Mouse (Mus musculus): ENCODE data around the gene Kansl1. TPM values are rescaled to one million over a fixed set of nuclear protein-coding genes. Genes with fewer than 3 reads are reported as not detected.
A peak's percentile ranks its signal among the peaks of the same experiment; 100 is the strongest.

Kansl1 gene
- polyA plus RNA-seq, 1 experiment: 60.1 TPM

- TF ChIP-seq CTCF (IDR thresholded peaks at IDR 0.05; ENCODE audit: extremely low read depth, insufficient read length, insufficient replicate concordance, low read depth, low read length) (no peak), POLR2A (IDR thresholded peaks at IDR 0.05; ENCODE audit: low read depth, low read length) (no peak)
- 43% methylated on average over 6 of the region's 6 CpGs for WGBS
- Histone ChIP-seq H3K36me3 (ENCODE audit: control insufficient read depth, insufficient read depth, low read length) (0 out of 2 replicates have a peak, but pooled peaks cover 3% of the 10 kb centered on the region), H3K4me1 (ENCODE audit: control insufficient read depth, insufficient read depth, insufficient read length, low read length) (peaks cover 9% of the 10 kb centered on the region; the same call in 1 of the 2 replicates), H3K27me3 (ENCODE audit: control insufficient read depth, insufficient read depth, low read length) (no peaks in the 10 kb centered on the region), H3K27ac (ENCODE audit: insufficient read depth, low read depth, low read length) (peak overlapping the region; percentile 44; the same call in 1 of the 2 replicates), H3K4me3 (ENCODE audit: low read depth, low read length) (no peak overlapping the region)
Observed at GRCm38 (mm10) chr11:104393196-104393595, 75.5 kb downstream of the Kansl1 start.

DNA sequence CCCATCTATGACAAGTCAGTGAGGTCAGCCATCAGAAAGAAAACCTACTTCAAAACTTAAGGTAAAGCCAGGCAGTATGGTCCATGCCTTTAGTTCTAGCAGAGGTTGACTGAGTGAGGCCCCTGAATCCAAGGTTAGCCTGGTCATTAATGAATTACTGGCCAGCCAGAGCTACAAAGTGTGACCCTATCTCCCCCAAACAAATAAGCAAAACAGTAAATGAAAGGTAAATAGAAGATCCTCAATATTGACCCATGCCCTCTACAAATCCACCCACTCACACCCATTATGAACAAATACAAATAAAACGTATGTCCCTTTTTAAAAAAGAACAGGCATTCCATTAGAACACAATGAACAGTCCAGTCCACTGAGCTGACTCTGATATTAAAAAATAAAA lies 76.5 kb downstream of the Kansl1 start:
- peaks cover 8% of the 10 kb centered on the region; the same call in 1 of the 2 replicates for H3K4me1 ChIP-seq (ENCODE audit: control insufficient read depth, insufficient read depth, insufficient read length, low read length)
- H3K4me3 ChIP-seq (ENCODE audit: low read depth, low read length): no peak overlapping the region
- H3K27ac ChIP-seq (ENCODE audit: insufficient read depth, low read depth, low read length): peak overlapping the region; percentile 49; the same call in 1 of the 2 replicates
- no peak for TF ChIP-seq POLR2A (IDR thresholded peaks at IDR 0.05; ENCODE audit: low read depth, low read length)
- TF ChIP-seq CTCF (IDR thresholded peaks at IDR 0.05; ENCODE audit: extremely low read depth, insufficient read length, insufficient replicate concordance, low read depth, low read length): no peak
- H3K36me3 ChIP-seq (ENCODE audit: control insufficient read depth, insufficient read depth, low read length): 0 out of 2 replicates have a peak, but pooled peaks cover 3% of the 10 kb centered on the region
- 67% methylated on average over 1 of the region's 1 CpGs for WGBS
- no peaks in the 10 kb centered on the region for H3K27me3 ChIP-seq (ENCODE audit: control insufficient read depth, insufficient read depth, low read length)

DNA sequence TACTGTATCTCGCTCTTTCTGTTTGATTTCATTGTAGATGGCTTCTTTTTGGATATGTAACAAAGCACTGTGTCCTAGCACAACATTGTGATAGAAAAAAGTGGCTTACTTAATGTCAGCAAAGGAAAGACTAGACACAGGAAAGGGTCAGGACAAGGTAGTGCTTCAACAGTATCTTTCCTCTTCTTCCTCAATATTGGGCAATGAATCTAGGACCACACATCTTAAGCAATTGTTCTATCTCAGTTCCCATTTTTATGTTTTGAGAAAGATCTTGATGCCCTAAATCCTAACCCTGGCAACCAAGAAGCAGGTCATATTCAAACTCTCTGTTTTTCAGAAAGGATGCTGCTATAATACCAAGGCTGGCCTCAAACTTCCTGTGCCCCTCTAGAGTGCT lies 81.4 kb downstream of the Kansl1 start:
- no peak overlapping the region for H3K4me3 ChIP-seq (ENCODE audit: low read depth, low read length)
- WGBS: 92% methylated on average over 1 of the region's 1 CpGs
- no peak for TF ChIP-seq CTCF (IDR thresholded peaks at IDR 0.05; ENCODE audit: extremely low read depth, insufficient read length, insufficient replicate concordance, low read depth, low read length)
- TF ChIP-seq POLR2A (IDR thresholded peaks at IDR 0.05; ENCODE audit: low read depth, low read length): no peak
- H3K27ac ChIP-seq (ENCODE audit: insufficient read depth, low read depth, low read length): no peak overlapping the region
- H3K36me3 ChIP-seq (ENCODE audit: control insufficient read depth, insufficient read depth, low read length): no peaks in the 10 kb centered on the region
- peaks cover 2% of the 10 kb centered on the region; the same call in 1 of the 2 replicates for H3K4me1 ChIP-seq (ENCODE audit: control insufficient read depth, insufficient read depth, insufficient read length, low read length)
- no peaks in the 10 kb centered on the region for H3K27me3 ChIP-seq (ENCODE audit: control insufficient read depth, insufficient read depth, low read length)

DNA sequence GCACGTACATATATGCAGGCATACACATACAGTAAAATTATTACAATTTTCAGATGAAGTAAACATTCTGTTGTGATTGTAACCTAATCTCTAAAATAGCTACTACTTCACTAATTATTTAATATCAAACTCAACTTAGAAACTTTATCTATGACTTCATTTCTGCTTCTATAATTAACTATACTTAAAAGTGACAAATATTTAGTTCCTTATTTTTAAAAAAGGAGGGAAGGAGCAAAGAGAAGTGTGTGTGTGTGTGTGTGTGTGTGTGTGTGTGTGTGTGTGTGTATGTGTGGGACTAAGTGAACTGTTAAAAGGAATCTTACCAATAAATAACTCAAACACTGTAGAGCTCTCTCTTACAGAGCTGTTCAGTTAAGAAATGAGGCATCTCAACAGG lies 82.1 kb downstream of the Kansl1 start:
- no peak overlapping the region for H3K27ac ChIP-seq (ENCODE audit: insufficient read depth, low read depth, low read length)
- no peak overlapping the region for H3K4me3 ChIP-seq (ENCODE audit: low read depth, low read length)
- no peaks in the 10 kb centered on the region for H3K36me3 ChIP-seq (ENCODE audit: control insufficient read depth, insufficient read depth, low read length)
- TF ChIP-seq CTCF (IDR thresholded peaks at IDR 0.05; ENCODE audit: extremely low read depth, insufficient read length, insufficient replicate concordance, low read depth, low read length): no peak
- TF ChIP-seq POLR2A (IDR thresholded peaks at IDR 0.05; ENCODE audit: low read depth, low read length): no peak
- no peaks in the 10 kb centered on the region; the same call in 1 of the 2 replicates for H3K4me1 ChIP-seq (ENCODE audit: control insufficient read depth, insufficient read depth, insufficient read length, low read length)
- 95% methylated on average over 1 of the region's 1 CpGs for WGBS
- no peaks in the 10 kb centered on the region for H3K27me3 ChIP-seq (ENCODE audit: control insufficient read depth, insufficient read depth, low read length)

GRCm38 (mm10) chr11:104383167-104383810 lies 85.4 kb downstream of the Kansl1 start:
- no peaks in the 10 kb centered on the region for H3K27me3 ChIP-seq (ENCODE audit: control insufficient read depth, insufficient read depth, low read length)
- TF ChIP-seq CTCF (IDR thresholded peaks at IDR 0.05; ENCODE audit: extremely low read depth, insufficient read length, insufficient replicate concordance, low read depth, low read length) (no peak), POLR2A (IDR thresholded peaks at IDR 0.05; ENCODE audit: low read depth, low read length) (no peak)
- 24% methylated on average over 2 of the region's 2 CpGs for WGBS
- no peaks in the 10 kb centered on the region for H3K36me3 ChIP-seq (ENCODE audit: control insufficient read depth, insufficient read depth, low read length)
- no peak overlapping the region for H3K4me3 ChIP-seq (ENCODE audit: low read depth, low read length)
- H3K4me1 ChIP-seq (ENCODE audit: control insufficient read depth, insufficient read depth, insufficient read length, low read length): no peaks in the 10 kb centered on the region; the same call in 1 of the 2 replicates
- H3K27ac ChIP-seq (ENCODE audit: insufficient read depth, low read depth, low read length): peak overlapping the region; percentile 30; the same call in 1 of the 2 replicates

GRCm38 (mm10) chr11:104381887-104382286 lies 86.8 kb downstream of the Kansl1 start:
- no peaks in the 10 kb centered on the region for H3K36me3 ChIP-seq (ENCODE audit: control insufficient read depth, insufficient read depth, low read length)
- H3K27me3 ChIP-seq (ENCODE audit: control insufficient read depth, insufficient read depth, low read length): no peaks in the 10 kb centered on the region
- 74% methylated on average over 4 of the region's 4 CpGs for WGBS
- H3K27ac ChIP-seq (ENCODE audit: insufficient read depth, low read depth, low read length): no peak overlapping the region
- no peak overlapping the region for H3K4me3 ChIP-seq (ENCODE audit: low read depth, low read length)
- no peaks in the 10 kb centered on the region; the same call in 1 of the 2 replicates for H3K4me1 ChIP-seq (ENCODE audit: control insufficient read depth, insufficient read depth, insufficient read length, low read length)
- no peak for TF ChIP-seq POLR2A (IDR thresholded peaks at IDR 0.05; ENCODE audit: low read depth, low read length)
- TF ChIP-seq CTCF (IDR thresholded peaks at IDR 0.05; ENCODE audit: extremely low read depth, insufficient read length, insufficient replicate concordance, low read depth, low read length): no peak

DNA sequence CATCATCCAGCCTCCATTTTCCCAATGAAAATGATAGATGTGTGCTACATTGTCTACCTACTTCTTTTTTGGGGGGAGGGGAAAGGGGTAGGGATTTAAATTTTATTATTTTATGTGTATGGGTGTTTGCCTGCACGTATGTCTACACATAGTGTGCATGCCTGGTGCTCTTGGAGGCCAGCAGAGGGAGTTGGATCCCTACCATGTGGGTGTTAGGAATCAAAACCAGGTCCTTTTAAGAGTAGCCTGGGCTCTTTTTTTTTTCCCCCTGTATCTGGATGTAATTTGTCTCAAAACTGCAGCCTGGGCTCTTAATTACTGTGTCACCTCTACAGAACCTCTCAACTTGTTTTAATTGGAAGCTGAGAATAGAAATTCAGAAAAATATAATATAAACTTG lies 89.0 kb downstream of the Kansl1 start:
- Histone ChIP-seq H3K27me3 (ENCODE audit: control insufficient read depth, insufficient read depth, low read length) (no peaks in the 10 kb centered on the region), H3K36me3 (ENCODE audit: control insufficient read depth, insufficient read depth, low read length) (peaks cover 3% of the 10 kb centered on the region; the same call in 1 of the 2 replicates), H3K4me3 (ENCODE audit: low read depth, low read length) (no peak overlapping the region), H3K27ac (ENCODE audit: insufficient read depth, low read depth, low read length) (no peak overlapping the region), H3K4me1 (ENCODE audit: control insufficient read depth, insufficient read depth, insufficient read length, low read length) (no peaks in the 10 kb centered on the region; the same call in 1 of the 2 replicates)
- TF ChIP-seq POLR2A (IDR thresholded peaks at IDR 0.05; ENCODE audit: low read depth, low read length) (no peak), CTCF (IDR thresholded peaks at IDR 0.05; ENCODE audit: extremely low read depth, insufficient read length, insufficient replicate concordance, low read depth, low read length) (peak; percentile 53; the same call in 1 of the 2 replicates)
- WGBS: 55% methylated on average over 1 of the region's 1 CpGs
